Mouse (Mus musculus): ENCODE data around the gene Olfr1094. TPM values are rescaled to one million over a fixed set of nuclear protein-coding genes. Genes with fewer than 3 reads are reported as not detected.

The Olfr1094 gene
- not detected in 2 replicates for polyA plus RNA-seq (2015; fragmentation: Nextera tagmentation; extraction: Ambion mirVana)

DNA sequence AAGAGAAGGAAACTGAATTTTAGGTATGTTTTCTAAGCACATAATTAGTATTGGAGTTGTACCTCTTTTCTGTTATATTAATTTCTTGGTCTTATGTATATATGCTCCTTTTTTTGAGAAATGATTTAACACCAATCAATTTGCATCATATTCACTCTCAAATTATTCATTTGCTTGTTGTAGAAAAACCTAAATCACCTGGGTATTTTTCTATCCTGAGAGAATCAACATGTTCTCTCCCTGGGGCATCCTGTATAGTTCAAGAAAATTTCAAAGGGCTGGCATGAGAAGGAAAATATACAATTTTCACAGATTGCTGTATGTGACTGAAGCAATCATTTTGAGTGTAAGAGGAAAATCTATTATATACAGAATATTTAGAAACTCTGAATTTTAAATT is at the start of gene Olfr1094:
Gene Olfr1094, plus strand, starts transcription at position 301 of the 400 bp plus-strand sequence.
- no peak within 1 kb of the TSS for H3K4me2 ChIP-seq (ENCODE audit: low read length)
- H3K27ac ChIP-seq (ENCODE audit: low read length): no peak within 1 kb of the TSS
- H3K9me3 ChIP-seq (ENCODE audit: control insufficient read depth, low read length): no peaks in the 10 kb centered on the region
- no peak within 1 kb of the TSS for H3K9ac ChIP-seq (replicated peaks; ENCODE audit: low read depth, low read length)
- H3K36me3 ChIP-seq (ENCODE audit: control insufficient read depth, insufficient read depth): no peaks in the 10 kb centered on the region
- no peak for ATAC-seq
- no peaks in the 10 kb centered on the region for H3K4me1 ChIP-seq (replicated peaks; ENCODE audit: control insufficient read depth, insufficient read depth, low read length)
- no peak within 1 kb of the TSS for H3K4me3 ChIP-seq (replicated peaks; ENCODE audit: low read length)
- H3K27me3 ChIP-seq (replicated peaks; ENCODE audit: control insufficient read depth, insufficient read depth, low read length): no peaks in the 10 kb centered on the region

DNA sequence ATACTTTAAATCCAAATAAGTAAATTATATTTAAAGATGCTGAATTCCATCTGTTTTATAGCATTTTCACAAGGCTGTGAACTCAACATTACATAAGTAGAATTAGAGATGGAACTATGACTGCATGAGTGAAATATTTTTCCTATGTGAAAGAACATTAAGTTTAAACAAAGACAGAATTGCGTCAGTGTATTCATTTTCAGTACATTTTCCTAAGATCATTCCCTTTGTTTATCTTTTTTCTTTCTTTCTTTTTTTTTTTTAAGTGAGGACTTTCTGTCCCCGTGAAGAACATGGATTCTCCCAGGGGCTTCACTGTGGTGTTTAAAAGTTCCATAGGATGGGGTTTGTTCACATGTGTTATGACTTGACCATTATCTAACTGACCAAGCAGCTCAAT is 42.3 kb upstream of the Olfr1094 start, which contains the start of gene Olfr1093:
Gene Olfr1093, plus strand, starts transcription at position 301 of the 400 bp plus-strand sequence.
- WGBS: 86% methylated on average over 2 of the region's 2 CpGs
- Histone ChIP-seq H3K27ac (ENCODE audit: low read length) (no peak within 1 kb of the TSS), H3K27me3 (replicated peaks; ENCODE audit: control insufficient read depth, insufficient read depth, low read length) (no peaks in the 10 kb centered on the region), H3K4me1 (replicated peaks; ENCODE audit: control insufficient read depth, insufficient read depth, low read length) (no peaks in the 10 kb centered on the region), H3K36me3 (ENCODE audit: control insufficient read depth, insufficient read depth) (no peaks in the 10 kb centered on the region), H3K4me2 (ENCODE audit: low read length) (no peak within 1 kb of the TSS), H3K4me3 (replicated peaks; ENCODE audit: low read length) (no peak within 1 kb of the TSS), H3K9ac (replicated peaks; ENCODE audit: low read depth, low read length) (no peak within 1 kb of the TSS), H3K9me3 (ENCODE audit: control insufficient read depth, low read length) (no peaks in the 10 kb centered on the region)
- no peak for ATAC-seq

DNA sequence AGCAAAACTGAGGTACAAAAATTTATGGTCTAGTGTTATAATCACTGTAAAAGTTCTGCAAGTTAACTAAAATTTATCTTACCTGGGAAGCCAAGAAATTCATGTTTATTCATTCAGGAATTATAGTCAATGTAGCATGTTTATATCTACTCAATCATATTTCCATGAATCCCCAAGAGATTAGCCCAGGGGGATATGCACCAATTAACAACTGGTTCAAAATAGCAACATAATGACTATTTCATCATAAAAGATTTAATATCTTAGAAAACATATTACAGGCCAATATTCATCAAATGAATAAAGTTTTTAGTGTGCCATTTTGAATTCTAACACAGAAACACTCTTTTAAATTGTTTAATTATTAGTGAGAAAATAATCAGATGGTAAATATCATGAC is 14.5 kb upstream of the Olfr1094 start, which contains the start of gene Olfr141:
Gene Olfr141, minus strand, starts transcription at position 101 of the 400 bp plus-strand sequence.
- Histone ChIP-seq H3K4me1 (replicated peaks; ENCODE audit: control insufficient read depth, insufficient read depth, low read length) (no peaks in the 10 kb centered on the region), H3K36me3 (ENCODE audit: control insufficient read depth, insufficient read depth) (no peaks in the 10 kb centered on the region), H3K27me3 (replicated peaks; ENCODE audit: control insufficient read depth, insufficient read depth, low read length) (no peaks in the 10 kb centered on the region), H3K4me3 (replicated peaks; ENCODE audit: low read length) (no peak within 1 kb of the TSS), H3K4me2 (ENCODE audit: low read length) (no peak within 1 kb of the TSS), H3K27ac (ENCODE audit: low read length) (no peak within 1 kb of the TSS), H3K9ac (replicated peaks; ENCODE audit: low read depth, low read length) (no peak within 1 kb of the TSS), H3K9me3 (ENCODE audit: control insufficient read depth, low read length) (no peaks in the 10 kb centered on the region)
- no peak for ATAC-seq

DNA sequence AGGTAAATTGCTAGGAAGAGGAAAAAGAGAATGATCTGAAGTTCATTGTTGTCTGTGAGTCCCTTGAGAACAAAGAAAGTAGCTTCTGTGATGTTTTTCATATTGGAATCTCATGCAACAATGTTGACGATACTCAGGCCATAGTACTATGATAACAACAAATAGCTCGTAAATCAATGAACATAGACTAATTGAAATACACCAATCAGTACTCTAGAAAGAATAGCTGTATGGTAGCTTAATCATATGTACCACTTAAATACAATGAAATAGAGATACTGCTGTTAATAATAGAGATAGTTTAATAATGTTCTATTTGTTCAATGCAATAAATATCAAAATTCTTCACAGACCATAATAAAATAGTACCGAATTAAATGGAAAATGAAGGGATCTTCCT is 27.1 kb downstream of the Olfr1094 start, which contains the start of gene Olfr1095:
Gene Olfr1095, minus strand, starts transcription at position 101 of the 400 bp plus-strand sequence.
- Histone ChIP-seq H3K4me1 (replicated peaks; ENCODE audit: control insufficient read depth, insufficient read depth, low read length) (no peaks in the 10 kb centered on the region), H3K27me3 (replicated peaks; ENCODE audit: control insufficient read depth, insufficient read depth, low read length) (no peaks in the 10 kb centered on the region), H3K27ac (ENCODE audit: low read length) (no peak within 1 kb of the TSS), H3K36me3 (ENCODE audit: control insufficient read depth, insufficient read depth) (no peaks in the 10 kb centered on the region), H3K4me2 (ENCODE audit: low read length) (no peak within 1 kb of the TSS), H3K9ac (replicated peaks; ENCODE audit: low read depth, low read length) (no peak within 1 kb of the TSS), H3K4me3 (replicated peaks; ENCODE audit: low read length) (no peak within 1 kb of the TSS), H3K9me3 (ENCODE audit: control insufficient read depth, low read length) (no peaks in the 10 kb centered on the region)
- WGBS: 91% methylated on average over 3 of the region's 3 CpGs
- ATAC-seq: no peak

DNA sequence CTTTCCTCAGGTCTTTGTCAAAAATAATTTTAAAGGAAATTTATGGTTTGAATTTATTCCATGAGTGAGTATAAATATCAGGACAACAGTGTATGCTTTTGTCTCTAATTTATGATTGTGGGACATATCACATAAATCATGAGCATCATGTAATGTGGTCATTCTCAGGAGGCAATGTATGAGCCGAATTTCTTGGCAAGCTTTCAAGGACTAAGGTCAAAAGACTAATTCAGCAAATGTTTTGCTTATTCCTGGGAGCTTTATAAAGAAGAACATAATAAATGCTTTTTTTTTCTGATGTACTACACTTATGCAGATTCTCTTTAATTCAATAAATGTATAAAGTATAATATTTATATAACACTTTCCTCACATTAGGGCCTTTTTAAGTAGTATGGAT is 50.2 kb downstream of the Olfr1094 start, which contains the start of gene Gm13723:
Gene Gm13723, minus strand, starts transcription at position 101 of the 400 bp plus-strand sequence.
- Histone ChIP-seq H3K27me3 (replicated peaks; ENCODE audit: control insufficient read depth, insufficient read depth, low read length) (no peaks in the 10 kb centered on the region), H3K4me3 (replicated peaks; ENCODE audit: low read length) (no peak within 1 kb of the TSS), H3K9me3 (ENCODE audit: control insufficient read depth, low read length) (no peaks in the 10 kb centered on the region), H3K4me2 (ENCODE audit: low read length) (no peak within 1 kb of the TSS), H3K9ac (replicated peaks; ENCODE audit: low read depth, low read length) (no peak within 1 kb of the TSS), H3K4me1 (replicated peaks; ENCODE audit: control insufficient read depth, insufficient read depth, low read length) (no peaks in the 10 kb centered on the region), H3K36me3 (ENCODE audit: control insufficient read depth, insufficient read depth) (no peaks in the 10 kb centered on the region), H3K27ac (ENCODE audit: low read length) (no peak within 1 kb of the TSS)
- ATAC-seq: no peak
- WGBS: 67% methylated on average over 1 of the region's 1 CpGs

Other genes with a start within 250 kb of the Olfr1094 start
- not detected in 2 replicates for gene Olfr1082, start 225.7 kb upstream of the Olfr1094 start, polyA plus RNA-seq (2015; fragmentation: Nextera tagmentation; extraction: Ambion mirVana)
- not detected in 2 replicates for gene Olfr1084, start 184.9 kb upstream of the Olfr1094 start, polyA plus RNA-seq (2015; fragmentation: Nextera tagmentation; extraction: Ambion mirVana)
- gene Olfr1085, start 162.6 kb upstream of the Olfr1094 start, polyA plus RNA-seq (2015; fragmentation: Nextera tagmentation; extraction: Ambion mirVana): not detected in 2 replicates
- gene Olfr1086, start 144.6 kb upstream of the Olfr1094 start, polyA plus RNA-seq (2015; fragmentation: Nextera tagmentation; extraction: Ambion mirVana): not detected in 2 replicates
- gene Olfr1087, start 126.3 kb upstream of the Olfr1094 start, polyA plus RNA-seq (2015; fragmentation: Nextera tagmentation; extraction: Ambion mirVana): not detected in 2 replicates
- not detected in 2 replicates for gene Olfr1089, start 91.0 kb upstream of the Olfr1094 start, polyA plus RNA-seq (2015; fragmentation: Nextera tagmentation; extraction: Ambion mirVana)
- not detected in 2 replicates for gene Olfr1090, start 65.7 kb upstream of the Olfr1094 start, polyA plus RNA-seq (2015; fragmentation: Nextera tagmentation; extraction: Ambion mirVana)
- gene Olfr1093, start 42.2 kb upstream of the Olfr1094 start, polyA plus RNA-seq (2015; fragmentation: Nextera tagmentation; extraction: Ambion mirVana): not detected in 2 replicates
- gene Olfr141, start 14.6 kb upstream of the Olfr1094 start, polyA plus RNA-seq (2015; fragmentation: Nextera tagmentation; extraction: Ambion mirVana): not detected in 2 replicates
- gene Olfr1095, start 27.0 kb downstream of the Olfr1094 start, polyA plus RNA-seq (2015; fragmentation: Nextera tagmentation; extraction: Ambion mirVana): not detected in 2 replicates
- not detected in 2 replicates for gene Gm13723, start 50.1 kb downstream of the Olfr1094 start, polyA plus RNA-seq (2015; fragmentation: Nextera tagmentation; extraction: Ambion mirVana)
- not detected in 2 replicates for gene Olfr1097, start 67.6 kb downstream of the Olfr1094 start, polyA plus RNA-seq (2015; fragmentation: Nextera tagmentation; extraction: Ambion mirVana)
- not detected in 2 replicates for gene Olfr1098, start 99.9 kb downstream of the Olfr1094 start, polyA plus RNA-seq (2015; fragmentation: Nextera tagmentation; extraction: Ambion mirVana)
- gene Olfr1099, start 136.0 kb downstream of the Olfr1094 start, polyA plus RNA-seq (2015; fragmentation: Nextera tagmentation; extraction: Ambion mirVana): not detected in 2 replicates
- gene Olfr1100, start 155.3 kb downstream of the Olfr1094 start, polyA plus RNA-seq (2015; fragmentation: Nextera tagmentation; extraction: Ambion mirVana): not detected in 2 replicates
- not detected in 2 replicates for gene Olfr1101, start 166.6 kb downstream of the Olfr1094 start, polyA plus RNA-seq (2015; fragmentation: Nextera tagmentation; extraction: Ambion mirVana)
- not detected in 2 replicates for gene Olfr1102, start 173.7 kb downstream of the Olfr1094 start, polyA plus RNA-seq (2015; fragmentation: Nextera tagmentation; extraction: Ambion mirVana)
- not detected in 2 replicates for gene Olfr1104, start 202.4 kb downstream of the Olfr1094 start, polyA plus RNA-seq (2015; fragmentation: Nextera tagmentation; extraction: Ambion mirVana)
- not detected in 2 replicates for gene Olfr1105, start 211.9 kb downstream of the Olfr1094 start, polyA plus RNA-seq (2015; fragmentation: Nextera tagmentation; extraction: Ambion mirVana)
- not detected in 2 replicates for gene Olfr1106, start 227.6 kb downstream of the Olfr1094 start, polyA plus RNA-seq (2015; fragmentation: Nextera tagmentation; extraction: Ambion mirVana)

Data from forebrain, embryonic 16.5 days (tissue).